Mouse (Mus musculus): ENCODE results near the gene Jmjd4.

Gene Jmjd4

GRCm38 (mm10) chr11:59471413-59472325 is 21.8 kb downstream of the Jmjd4 start:
- in situ Hi-C loops (cut with MboI): no loop called here

- in situ Hi-C loops (cut with MboI): no loop called here
Observed at GRCm38 (mm10) chr11:59472326-59472677, 22.5 kb downstream of the Jmjd4 start, which contains the start of gene Zfp867. Gene Zfp867, minus strand, starts transcription at chr11:59472474.

- in situ Hi-C loops (cut with MboI): no loop called here
Observed at GRCm38 (mm10) chr11:59477240-59477639, 27.4 kb downstream of the Jmjd4 start.

- in situ Hi-C loops (cut with MboI): no loop called here
Observed at GRCm38 (mm10) chr11:59483212-59483611, 33.4 kb downstream of the Jmjd4 start.

- in situ Hi-C loops (cut with MboI): no loop called here
Observed at GRCm38 (mm10) chr11:59485641-59486040, 35.8 kb downstream of the Jmjd4 start.

- in situ Hi-C loops (cut with MboI): no loop called here
Observed at GRCm38 (mm10) chr11:59486222-59486621, 36.4 kb downstream of the Jmjd4 start.

- in situ Hi-C loops (cut with MboI): no loop called here
Observed at GRCm38 (mm10) chr11:59496672-59497310, 46.9 kb downstream of the Jmjd4 start.

- in situ Hi-C loops (cut with MboI): no loop called here
Observed at GRCm38 (mm10) chr11:59497747-59498146, 47.9 kb downstream of the Jmjd4 start.

- in situ Hi-C loops (cut with MboI): no loop called here
Observed at GRCm38 (mm10) chr11:59501978-59502700, 52.3 kb downstream of the Jmjd4 start.

GRCm38 (mm10) chr11:59505351-59505838 is 55.5 kb downstream of the Jmjd4 start:
- in situ Hi-C loops (cut with MboI): no loop called here

GRCm38 (mm10) chr11:59505839-59506712 is 56.2 kb downstream of the Jmjd4 start:
- in situ Hi-C loops (cut with MboI): no loop called here

- in situ Hi-C loops (cut with MboI): no loop called here
Observed at GRCm38 (mm10) chr11:59506713-59507074, 56.8 kb downstream of the Jmjd4 start.
